Mouse (Mus musculus) CH12.LX (cell line): ENCODE measurements at regions not wholly inside any gene's neighbourhood (a gene's known extent, or its start where the extent isn't known, plus 50 kb on each side); places are given as distances from the start of the nearest gene placed in this dataset.

Source experiments
- CTCF ChIP-seq, 2 experiments: IDR thresholded peaks in 1 of 2; conservative IDR thresholded peaks in 1 of 2; 2 replicates each; pipeline ENCODE4 v1.5.1; 2011 to 2012; ENCODE audit warnings: low read depth in 2 of 2, low read length in 2 of 2, improper control_type of control experiment in 1 of 2, inconsistent platforms in 1 of 2, mild to moderate bottlenecking in 1 of 2, moderate library complexity in 1 of 2
- E2F4 ChIP-seq: IDR thresholded peaks from 2 replicates; pipeline ENCODE4 v1.6.1; 2011; ENCODE audit warnings: low read depth, low read length, improper control_type of control experiment; ENCODE audit not compliant: insufficient replicate concordance
- KAT2A ChIP-seq: IDR thresholded peaks from 2 replicates; pipeline ENCODE4 v1.6.1; 2012; ENCODE audit warnings: low read length, improper control_type of control experiment, inconsistent platforms; ENCODE audit not compliant: insufficient replicate concordance
- MAX ChIP-seq: IDR thresholded peaks from 2 replicates; pipeline ENCODE4 v1.6.1; 2011; ENCODE audit warnings: low read length, improper control_type of control experiment
- MEF2A ChIP-seq: IDR thresholded peaks from 2 replicates; pipeline ENCODE4 v1.6.1; 2014; ENCODE audit warnings: low read depth, mild to moderate bottlenecking, inconsistent platforms, low read length, improper control_type of control experiment, borderline replicate concordance
- POLR2A ChIP-seq: IDR thresholded peaks from 2 replicates; pipeline ENCODE4 v1.6.1; 2011; ENCODE audit warnings: low read depth, mild to moderate bottlenecking, improper control_type of control experiment, low read length
- SIN3A ChIP-seq: IDR thresholded peaks from 2 replicates; pipeline ENCODE4 v1.6.1; 2012; ENCODE audit warnings: low read length, improper control_type of control experiment, inconsistent platforms
- TCF12 ChIP-seq: IDR thresholded peaks from 2 replicates; pipeline ENCODE4 v1.6.1; 2014; ENCODE audit warnings: low read depth, mild to moderate bottlenecking, inconsistent platforms, low read length, improper control_type of control experiment
- ZNF384 ChIP-seq: IDR thresholded peaks from 2 replicates; pipeline ENCODE4 v1.6.1; 2012; ENCODE audit warnings: low read depth, low read length, improper control_type of control experiment, inconsistent platforms

DNA sequence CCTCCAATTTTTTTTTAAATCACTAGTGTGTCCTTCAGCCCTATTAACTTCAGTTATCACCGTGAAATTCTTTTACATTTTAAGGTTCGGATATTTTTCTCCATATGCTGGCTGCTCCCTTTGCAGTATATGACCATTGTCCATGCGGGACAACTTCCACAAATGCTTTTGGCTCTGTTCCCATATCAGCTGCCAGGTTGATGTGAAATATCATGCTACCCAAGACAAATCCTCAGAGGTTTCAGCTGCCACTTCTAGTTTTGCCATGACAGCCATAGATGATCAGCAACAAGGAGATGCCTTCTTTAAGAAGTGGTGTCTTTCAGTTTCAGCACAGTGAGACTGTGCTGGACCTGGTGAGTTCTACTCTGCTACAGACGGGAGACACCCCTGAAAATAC, 457.2 kb upstream of the Ccdc54 start:
- no peak for TF ChIP-seq POLR2A
- TF ChIP-seq TCF12: no peak
- no peak for TF ChIP-seq CTCF (conservative IDR thresholded peaks at IDR 0.05 in 1 of 2, IDR thresholded peaks at IDR 0.05 in 1 of 2; ENCODE audit: low read depth in 2 of 2, low read length in 2 of 2)
- no peak for TF ChIP-seq KAT2A
- TF ChIP-seq ZNF384: no peak
- TF ChIP-seq SIN3A: no peak
- no peak for TF ChIP-seq E2F4
- TF ChIP-seq MEF2A: no peak
- no peak for TF ChIP-seq MAX
